Mouse (Mus musculus) monocyte, adult 2 months (primary cell): ENCODE data around the gene Lrp2.

ENCODE experiments used
- DNase-seq, 2 experiments: peaks; one replicate each; pipeline ENCODE4 v3.0.0; 2022; ENCODE audit warnings: low spot score in 2 of 2, low read depth in 1 of 2

Gene Lrp2

DNA sequence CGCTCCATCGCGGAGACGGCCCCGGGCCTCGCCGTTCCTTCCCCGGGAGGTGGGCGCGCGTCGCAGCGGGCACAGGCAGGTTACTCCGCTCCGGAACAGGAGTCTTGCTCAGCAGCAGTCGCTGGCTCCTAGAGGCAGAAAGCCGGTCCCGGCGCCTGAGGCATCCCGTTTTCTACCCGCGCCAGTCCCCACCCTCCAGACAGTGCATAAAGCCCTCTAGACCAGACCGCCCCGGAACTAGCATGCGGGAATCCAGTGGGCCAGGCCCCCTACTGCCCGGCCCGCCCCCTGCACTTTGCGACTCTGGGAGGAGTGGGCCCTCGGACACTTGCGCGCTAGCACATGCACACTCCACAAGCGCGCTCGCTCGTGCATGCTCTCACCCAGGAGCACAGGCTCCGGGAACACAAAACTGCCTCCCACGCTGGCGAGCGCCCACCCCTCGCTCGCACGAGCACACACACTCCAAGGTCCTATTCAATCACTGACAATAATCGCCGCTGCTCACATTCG lies at the start of gene Lrp2:
Lrp2 (minus strand) TSS at position 180 of the 513 bp plus-strand sequence.
- DNase-seq: no peak

DNA sequence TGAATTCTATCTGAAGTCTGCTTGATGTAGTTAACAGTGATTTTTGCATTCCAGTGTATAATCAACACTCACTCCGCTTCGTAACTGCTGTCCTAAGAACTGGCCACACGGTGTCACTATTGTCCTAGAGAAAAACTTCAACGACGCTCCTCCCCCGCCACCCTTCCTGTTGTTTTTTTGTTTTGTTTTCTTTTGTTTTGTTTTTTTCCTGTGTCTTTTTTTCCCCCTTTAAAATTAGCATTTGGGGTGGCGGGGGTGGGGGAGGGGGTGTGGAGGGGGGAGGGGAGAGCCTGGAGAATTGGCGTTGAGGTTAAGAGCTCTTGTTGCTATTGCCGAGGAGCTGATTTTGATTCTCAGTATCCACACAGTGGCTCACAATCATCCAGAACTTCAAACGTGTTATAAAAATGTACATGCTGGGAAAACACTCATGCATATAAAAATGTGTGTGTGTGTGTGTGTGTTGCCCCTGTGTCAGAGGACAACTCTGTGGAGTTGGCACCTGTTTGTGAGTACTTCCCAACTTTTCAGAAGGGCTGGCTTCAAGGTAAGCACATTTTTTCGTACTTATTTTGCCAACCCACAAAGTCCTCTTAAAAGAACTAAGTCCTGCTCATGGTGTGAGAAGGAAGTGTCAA lies 49.3 kb upstream of the Lrp2 start:
- DNase-seq: no peak

DNA sequence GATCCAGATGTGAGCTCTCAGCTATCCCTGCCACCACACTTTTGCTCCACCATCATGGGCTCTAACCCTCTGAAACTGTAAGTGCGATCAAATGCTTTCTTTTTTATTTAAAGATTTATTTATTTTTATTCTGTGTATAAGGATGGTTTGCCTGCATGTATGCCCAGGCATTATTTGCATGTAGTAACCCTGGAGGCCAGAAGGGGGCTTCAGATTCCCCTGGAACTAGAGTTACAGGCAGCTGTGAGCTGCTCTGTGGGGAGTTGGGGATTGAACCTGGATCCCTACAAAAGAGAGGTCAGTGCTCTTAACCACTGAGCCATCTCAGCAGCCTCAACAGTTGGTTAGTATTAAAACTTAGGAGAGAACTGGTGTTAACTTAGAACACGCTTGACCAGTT lies 45.6 kb upstream of the Lrp2 start:
- no peak for DNase-seq

DNA sequence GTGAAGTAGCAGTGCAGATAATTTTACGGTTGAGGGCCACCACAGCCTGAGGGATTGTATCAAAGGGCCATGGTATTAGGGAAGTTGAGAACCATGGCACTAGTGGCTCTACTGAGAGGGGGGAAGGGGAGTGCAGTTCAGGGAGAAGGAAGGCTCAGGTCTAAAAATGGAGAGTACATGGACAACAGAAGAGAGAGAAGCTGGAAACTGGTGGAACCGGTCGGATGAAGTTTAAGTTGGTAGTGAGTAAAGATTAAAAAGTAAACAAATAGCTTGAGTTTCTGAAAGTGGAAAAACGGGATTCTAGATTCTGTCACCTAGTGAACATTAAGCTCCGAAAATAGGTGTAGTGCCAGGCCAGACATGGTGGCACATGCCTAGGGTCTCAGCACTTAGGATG lies 44.9 kb upstream of the Lrp2 start:
- DNase-seq: no peak

DNA sequence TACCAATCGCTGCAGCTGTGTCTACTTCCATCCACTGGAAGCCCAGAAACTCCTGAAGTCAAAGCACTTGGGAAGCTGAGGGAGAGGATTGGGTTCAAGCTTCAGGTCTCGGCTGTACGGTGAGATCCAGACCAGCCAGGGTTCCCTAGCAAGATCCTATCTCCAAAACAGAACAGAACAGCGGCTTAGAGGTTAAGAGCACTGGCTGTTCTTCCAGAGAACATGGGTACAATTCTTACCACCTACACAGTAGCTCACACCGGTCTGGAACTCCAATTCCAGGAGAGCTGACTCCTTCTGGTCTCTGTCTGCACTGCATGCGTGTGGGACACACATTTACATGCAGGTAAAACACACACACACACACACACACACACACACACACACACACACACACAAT lies 44.0 kb upstream of the Lrp2 start:
- no peak for DNase-seq

DNA sequence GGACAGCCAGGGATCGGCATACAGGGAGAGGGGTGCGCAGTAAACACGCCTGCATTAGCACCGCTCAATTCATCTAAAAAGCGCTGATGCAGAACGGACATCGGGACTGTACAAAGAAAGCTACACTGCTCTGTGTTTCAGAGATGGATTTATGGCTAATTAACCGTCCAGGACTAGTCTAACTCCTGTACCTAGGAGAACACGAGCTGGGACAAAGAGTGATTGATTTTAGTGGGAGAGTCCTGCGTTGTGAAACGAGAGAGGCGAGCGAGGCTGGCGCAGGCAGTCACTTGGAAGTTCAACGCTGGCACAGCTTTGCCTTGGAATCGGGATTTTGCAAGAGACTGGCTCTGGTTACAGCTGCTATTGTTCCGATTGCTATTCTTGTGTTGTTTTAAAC lies 43.4 kb upstream of the Lrp2 start:
- no peak for DNase-seq

DNA sequence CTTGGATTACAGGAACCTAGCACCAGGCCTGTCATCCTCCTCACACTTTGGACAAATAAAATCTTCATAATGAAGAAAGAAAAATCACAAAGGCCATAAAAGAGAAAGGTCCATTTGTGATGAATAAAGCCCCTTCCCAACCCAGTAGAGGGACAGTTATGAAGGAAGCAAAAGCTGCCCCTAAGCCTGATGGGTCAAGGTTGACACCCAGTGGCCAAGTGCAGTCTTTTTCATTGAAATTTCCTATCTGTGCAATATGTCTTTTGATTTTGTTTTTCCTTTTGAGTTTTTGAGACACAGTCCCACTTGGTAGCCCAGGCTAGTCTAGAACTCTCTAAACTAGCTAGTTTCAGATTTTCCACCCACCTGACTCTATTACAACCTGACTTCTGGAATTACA lies 33.4 kb upstream of the Lrp2 start:
- DNase-seq: no peak

DNA sequence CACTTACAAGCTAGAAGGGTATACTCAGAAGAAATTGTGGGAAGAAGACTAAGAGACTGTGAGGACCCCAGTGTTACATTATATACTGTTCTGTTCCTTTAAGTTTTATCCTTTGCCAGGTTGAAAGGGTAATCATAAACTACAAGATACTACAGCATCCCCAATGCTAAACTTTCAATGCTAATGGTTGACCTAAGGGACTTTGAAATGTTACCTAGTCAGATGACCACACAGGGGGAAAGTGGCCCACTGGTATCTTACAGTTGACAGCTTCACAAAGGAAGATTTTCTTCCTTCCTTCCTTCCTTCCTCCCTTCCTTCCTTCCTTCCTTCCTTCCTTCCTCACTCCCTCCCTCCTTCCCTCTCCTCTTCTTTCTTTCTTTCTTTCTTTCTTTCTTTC lies 32.5 kb upstream of the Lrp2 start:
- no peak for DNase-seq

DNA sequence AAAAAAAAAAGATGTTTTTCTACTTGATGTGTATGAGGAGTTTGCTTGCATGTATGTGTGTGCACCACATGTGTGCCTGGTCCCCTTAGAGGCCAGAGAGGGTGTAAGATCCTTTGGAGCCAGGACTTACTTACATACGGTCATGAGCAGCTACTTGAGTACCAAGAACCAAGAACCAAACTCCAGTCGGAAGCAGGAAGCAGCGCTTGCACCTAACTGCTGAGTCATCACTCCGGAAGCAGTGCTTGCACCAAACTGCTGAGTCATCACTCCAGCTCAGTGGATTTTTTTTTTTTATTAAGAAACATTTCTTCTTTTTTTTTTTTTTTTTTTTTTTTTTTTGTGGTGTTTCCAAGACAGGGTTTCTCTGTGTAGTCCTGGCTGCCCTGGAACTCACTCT lies 27.4 kb upstream of the Lrp2 start:
- DNase-seq: no peak

DNA sequence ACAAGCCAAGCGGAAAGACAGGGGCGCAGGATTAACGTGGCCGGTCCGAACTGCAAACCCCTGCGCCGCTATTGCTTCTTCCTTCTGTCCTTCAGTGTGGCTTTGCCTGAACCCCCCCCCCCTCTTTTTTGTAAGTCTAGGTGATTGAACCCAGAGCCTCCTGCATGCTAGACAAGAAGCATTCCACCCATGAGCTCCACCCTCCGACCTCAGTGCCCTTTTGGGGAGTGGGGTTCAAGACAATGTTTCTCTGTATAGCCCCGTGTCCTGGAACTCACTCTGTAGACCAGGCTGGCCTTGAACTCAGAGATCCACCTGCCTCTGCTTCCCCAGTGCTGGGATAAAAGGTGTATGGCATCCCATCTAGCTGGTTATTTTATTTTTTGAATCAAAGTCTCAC lies 26.9 kb upstream of the Lrp2 start:
- no peak for DNase-seq

DNA sequence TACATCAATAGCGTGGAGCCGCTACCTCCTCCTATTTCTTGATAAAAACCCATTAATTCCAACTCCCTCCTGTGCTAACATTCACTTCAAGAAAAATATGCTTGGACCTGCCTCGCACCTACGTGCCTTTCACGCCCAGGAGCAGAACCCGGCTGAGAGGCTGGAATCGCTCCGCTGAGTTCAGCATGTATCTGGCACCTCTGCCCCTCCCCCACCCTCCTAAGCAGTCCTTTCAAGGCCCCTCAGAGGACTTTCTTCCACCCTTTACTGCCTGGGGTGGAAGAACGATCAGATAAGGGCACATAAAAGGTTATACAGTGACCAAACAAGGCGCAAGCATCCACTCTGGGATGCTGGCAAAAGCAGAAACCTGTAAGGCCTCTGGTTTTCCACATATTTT lies 26.4 kb upstream of the Lrp2 start:
- DNase-seq: no peak

DNA sequence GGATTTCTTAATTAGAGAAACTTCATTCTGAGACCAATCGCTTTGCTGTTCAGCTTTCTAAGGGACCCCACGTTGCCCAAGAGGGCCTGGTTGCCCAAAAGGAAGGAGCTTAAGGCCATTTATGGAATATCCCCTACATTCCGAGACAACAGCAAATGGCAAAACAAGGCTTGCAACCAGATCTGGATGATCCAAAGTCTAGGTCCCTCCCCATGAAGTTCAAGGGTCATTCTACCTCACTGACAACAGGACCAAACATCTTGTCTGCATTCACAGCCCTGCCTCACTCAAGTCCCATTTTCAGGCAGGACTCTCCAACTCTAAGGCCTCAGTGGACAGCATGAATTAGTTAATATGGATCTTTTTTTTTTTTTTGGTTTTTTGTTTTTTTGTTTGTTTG lies 20.8 kb upstream of the Lrp2 start:
- no peak for DNase-seq

DNA sequence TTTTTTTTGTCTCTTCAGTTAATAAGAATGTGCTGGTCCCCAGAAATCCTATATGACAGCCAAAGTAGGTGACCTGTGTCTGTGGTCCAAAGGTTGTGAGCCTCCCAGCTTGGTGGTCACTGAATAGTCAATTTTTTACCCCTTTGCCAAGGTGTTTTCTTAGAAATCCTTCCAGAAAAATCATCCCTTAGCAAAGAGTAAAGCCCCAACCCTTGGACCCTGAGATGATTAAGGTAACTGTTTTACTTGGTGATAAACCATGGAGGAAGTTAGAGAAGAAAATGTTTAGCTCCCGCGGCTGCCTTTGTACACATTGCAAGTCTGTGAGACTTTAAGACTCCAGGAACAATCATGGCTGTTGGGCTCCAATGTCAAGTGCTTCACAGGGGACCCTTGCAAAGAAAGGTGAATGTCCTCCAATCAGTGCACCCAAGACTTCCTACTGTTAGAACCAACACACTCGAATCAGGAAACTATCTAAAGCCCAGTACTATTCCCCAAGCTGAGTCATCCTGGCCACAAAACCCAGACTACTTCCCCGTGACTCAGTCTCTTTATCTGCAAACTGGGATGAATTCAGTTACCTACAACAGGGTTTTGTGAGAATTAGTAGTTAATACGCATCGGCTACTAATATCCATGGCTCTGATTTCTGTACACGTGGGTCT lies 18.0 kb upstream of the Lrp2 start:
- no peak for DNase-seq

DNA sequence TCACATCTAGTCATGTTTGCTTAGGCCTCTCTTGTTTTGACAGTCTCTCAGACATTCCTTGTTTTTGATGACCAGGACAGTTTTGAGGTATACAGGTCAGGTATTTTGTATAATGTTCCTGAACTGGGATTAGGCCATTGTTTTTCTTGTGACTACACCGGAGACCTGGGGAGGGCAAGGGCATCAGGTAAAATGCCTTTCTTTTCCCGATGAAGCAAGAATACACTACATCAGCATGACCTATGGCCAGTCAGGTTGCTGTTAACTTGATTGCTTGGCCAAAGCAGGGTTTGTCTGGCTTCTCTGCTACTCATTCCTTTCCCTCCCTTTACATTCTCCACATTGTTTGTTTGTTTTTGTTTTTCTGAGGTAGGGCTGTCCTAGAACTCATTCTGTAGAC lies 7.3 kb upstream of the Lrp2 start:
- no peak for DNase-seq

DNA sequence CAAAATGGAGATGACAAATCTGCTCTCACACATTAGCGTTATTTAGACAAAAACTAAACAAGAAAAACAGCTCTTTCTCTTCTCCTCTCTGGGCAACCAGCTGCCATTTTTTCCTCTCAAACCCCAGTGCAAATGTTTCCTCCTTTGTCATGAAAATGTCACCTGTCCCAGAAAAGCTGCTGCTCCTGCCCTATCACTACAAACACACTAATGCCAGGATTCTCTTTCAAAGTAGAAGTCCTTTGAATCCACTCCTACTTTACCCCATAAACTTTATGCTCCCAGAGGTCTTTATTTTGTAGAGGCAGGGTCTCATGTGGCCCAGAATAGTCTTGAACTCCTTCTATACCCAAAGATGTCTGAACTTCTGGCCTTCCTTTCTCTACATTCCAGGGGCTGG lies 6.7 kb upstream of the Lrp2 start:
- no peak for DNase-seq

DNA sequence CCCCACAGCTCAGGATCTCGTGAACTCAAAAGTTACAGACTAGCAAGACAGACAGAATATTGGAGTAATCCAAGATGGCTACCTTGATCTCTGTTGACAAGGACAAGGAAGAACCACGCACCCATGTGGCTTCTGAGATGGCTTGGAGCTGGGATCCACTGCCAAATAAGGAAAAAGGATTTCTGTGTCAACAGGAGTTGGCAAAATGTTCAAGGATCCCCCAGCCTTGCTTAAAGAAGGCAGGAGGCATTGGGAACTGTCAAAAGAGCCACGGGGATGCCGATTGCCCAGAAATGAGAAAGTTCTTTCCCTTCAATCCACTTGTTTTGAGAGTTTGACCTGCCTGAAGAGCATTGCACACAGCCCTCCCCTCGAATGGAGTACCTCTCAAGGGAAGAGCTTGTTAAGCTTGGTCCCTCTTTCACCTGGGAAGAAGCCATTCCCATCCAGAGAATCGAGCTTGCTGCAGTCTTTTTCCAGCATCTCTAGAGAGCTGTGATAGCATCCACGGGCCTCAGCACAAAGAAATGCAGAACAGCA lies 6.2 kb upstream of the Lrp2 start:
- DNase-seq: no peak

DNA sequence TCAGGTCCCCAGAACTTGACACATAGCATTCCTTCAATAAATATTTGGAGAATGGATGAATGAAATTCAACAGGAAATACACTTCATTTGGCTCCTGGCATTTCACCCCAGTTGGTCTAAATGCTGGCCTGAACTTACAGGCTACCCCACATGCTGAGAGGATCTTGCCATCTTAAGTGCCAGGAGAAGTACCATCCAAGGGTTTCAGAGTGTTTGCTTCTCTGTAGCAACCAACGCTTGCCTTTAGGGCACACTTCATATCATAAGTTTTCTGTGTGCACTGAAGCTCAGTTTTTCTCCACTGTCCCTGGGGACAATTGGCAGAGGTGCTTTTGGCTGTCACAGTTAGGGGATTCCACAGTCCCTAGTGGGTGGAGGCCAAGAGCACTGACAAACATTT lies 4.7 kb upstream of the Lrp2 start:
- no peak for DNase-seq

DNA sequence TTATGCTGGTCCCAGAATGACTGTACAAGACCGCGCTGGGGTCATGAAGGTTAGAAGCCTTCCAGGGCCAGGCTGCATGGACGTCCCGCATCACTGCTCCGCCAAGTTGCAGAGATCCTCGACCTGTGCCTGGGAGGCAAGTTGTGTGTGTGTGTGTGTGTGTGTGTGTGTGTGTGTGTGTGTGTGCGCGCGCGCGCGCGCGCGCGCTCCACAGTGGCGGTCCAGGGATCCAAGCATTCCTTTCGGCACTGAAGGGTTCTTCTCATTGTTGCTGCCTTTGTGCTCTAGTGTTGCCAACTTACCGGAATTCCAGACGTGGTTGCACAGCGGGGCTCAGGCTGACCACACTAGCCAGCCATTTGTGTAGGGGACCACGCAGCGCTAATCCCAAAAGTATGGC lies 2.0 kb upstream of the Lrp2 start:
- no peak for DNase-seq

DNA sequence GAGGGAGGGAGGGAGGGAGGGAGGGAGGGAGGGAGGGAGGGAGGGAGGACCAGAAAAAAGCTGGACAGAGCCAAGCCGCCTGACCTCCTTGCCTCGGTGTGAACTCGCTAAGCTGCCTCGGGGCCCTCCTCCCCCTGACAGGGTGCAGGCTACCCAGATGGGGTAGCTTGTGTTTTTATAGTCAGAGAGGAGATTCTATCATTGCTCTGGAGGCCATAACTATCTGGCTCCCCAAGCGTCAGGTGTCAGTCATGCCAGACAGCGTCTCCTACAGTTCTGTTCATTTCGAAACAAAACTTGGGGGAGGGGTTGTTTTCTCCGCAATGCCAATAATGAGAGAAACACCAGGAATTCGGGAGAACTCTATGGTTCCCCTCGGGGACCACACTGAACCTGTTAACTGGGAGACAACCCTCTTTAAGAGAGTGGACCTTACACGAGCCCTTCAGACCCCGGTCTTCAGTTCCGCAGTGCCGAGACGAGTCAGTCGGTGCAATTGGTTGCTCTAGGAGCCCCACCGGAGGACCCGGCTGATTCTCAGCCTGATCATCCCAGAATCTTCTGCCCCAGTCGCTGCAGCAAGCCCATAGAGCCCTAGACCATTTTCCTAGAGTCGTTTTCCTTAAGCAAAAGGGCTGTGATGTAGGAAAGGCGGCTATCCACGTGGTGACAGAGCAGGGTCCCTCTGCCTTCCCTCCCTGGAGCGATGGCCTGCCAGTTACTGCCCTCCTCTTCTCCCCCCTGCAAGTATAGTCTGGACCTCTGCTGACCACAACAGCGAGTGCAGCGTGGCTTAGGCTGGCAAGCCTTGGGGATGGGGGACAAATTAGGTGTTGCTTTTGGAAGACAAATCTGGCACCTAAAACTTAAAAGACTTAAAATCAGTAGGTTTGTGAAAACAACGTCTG lies 1.2 kb upstream of the Lrp2 start:
- DNase-seq: no peak

DNA sequence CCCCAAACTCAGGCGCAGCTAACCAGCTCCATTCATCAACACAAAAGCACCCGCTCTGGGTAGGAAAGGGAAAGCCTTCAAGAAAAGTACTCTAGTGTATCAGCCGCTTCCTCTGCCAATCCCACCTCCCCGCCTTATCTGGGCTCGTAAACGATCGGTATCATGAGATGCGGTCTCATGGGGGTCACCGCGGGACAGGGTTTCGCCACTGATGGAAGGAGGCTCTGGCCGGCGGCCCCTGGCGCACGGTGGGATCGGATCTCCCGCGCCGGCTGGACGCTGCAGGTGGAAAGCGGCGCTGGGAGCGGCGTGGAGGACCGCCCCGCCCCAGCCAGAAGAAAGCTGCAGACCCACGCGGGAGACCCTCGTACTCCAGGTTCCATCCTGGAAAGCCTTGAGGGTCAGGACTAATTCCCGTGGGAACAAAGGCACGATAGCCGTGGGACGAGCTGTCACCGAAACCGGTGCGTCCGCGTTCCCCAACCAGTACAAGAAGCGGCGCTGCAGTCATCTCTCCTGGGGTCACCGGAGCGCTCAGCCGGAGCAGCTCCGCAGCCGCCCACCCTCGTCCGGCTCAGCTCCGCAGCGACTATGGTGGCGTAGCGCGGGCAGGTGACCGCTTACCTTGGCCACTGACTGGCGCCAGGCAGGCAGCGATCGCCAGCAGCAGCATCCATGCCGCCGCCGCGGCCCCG lies 527 bp downstream of the Lrp2 start:
- DNase-seq: no peak
